Mouse (Mus musculus): ENCODE measurements around the gene Zfhx3.

Gene Zfhx3

DNA sequence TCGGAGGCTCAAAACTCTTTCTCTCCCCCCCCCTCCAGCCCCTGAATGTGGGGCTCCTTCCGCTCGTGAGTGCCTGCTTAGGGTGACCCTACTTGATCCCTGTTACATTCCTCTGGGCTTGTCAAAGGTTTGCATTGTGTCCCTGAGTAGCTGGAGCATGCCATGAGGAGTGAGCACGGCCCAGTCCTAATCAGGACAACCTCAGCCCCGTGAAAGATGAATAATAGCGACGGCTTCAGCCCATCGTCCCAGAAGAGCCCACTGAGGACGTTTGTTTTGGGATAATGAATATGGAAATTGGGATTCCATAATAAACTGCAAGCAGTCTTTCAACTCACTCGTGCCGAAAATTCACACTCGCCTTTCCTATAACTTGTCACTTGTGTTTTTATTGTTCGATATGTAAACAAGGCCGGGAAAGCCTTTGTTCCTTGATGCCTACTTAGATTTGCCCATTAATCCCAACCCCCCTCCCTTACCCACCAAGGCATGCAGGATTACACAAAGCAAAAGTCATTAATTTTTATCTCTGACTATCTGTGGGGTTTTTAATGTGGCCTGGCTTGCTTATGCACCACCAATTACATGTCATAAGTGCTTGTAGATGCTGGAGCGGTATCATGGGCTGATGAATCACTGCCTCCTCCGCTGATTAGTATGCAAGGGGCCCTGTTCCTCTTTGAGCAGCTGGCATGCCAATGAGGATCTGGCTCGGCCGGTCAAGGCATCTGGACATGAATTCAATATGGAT lies 512.3 kb downstream of the Zfhx3 start:
- DNase-seq (ENCODE audit: low spot score): no peak

DNA sequence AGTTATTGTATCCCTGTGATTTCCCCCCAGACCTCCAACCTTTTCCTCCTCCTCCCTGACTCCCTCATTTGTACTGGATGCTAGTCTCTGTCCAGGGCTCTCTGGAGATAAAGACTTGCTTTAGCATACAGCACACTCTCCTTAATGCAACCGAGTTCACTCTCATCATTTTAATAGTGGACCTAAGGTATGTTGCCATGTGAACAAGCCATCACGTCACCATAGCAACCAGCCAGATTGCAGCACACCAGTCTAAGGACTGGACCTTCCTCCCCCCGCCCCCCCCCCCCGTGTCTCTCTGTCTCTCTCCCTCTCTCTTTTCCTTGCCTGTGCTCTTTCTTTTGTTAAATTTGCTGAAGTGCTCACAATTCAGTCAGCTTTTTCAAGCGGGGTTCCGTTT lies 524.2 kb downstream of the Zfhx3 start:
- DNase-seq (ENCODE audit: low spot score): no peak

DNA sequence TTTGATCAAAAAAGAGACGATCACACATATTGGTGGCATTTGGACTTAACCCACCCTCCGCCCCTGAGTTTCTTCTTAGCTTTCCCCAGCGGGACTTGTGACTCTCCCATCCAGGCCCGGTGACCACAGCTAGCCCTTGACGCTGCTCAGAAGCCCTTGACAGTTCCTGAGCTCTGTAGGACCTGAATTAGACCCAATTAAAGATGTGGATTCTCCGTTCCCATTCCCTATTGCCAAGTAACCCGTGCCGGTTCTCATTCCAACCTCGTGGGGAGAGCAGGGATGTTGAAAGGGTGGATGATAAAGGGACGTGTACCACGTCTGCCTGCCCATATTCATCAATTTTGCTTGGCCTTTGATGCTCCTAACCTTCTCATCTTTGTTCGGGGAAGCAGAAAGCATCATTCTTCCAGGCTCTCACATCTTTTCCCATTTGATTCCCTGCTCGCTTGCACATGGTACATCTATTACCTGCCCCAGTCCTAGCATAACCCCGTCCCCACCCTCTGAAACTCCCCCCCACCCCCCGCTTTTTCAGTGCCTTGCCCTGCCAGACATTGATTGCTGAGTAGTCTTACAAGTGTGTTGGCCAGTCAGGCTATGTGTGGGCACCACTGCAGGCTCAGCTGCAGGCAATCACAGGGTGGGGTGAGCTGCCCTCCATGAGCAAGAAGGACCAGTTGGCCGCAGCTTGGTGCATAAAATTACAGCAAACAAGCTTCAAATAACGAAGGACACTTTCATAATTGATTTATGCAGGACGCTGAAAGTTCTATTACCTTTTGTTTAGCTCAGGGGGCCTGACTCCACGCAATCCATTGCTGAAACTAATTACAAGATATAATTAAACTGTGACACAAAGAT lies 525.0 kb downstream of the Zfhx3 start:
- DNase-seq (ENCODE audit: low spot score): no peak

- no peak for DNase-seq (ENCODE audit: low spot score)
Observed at GRCm38 (mm10) chr8:108470269-108470668, 527.8 kb downstream of the Zfhx3 start.

DNA sequence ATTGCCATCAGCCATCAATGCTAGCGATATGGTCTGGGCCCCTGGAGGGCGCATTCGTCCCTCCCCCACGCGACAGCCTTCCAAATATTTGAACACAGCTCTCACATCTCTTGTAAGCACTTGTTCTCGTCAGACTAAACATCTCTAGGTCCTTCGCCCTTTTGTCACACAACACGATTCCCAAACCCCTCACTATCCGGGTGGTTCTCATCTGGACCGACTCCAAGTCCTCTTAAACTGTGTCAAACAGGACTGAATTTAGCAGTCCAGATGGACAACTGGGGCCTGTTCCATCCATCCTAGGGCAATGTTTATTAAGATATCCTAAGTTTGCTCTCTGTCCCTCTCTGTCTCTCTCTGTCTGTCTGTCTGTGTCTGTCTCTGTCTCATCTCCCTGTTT lies 532.1 kb downstream of the Zfhx3 start:
- DNase-seq (ENCODE audit: low spot score): no peak

DNA sequence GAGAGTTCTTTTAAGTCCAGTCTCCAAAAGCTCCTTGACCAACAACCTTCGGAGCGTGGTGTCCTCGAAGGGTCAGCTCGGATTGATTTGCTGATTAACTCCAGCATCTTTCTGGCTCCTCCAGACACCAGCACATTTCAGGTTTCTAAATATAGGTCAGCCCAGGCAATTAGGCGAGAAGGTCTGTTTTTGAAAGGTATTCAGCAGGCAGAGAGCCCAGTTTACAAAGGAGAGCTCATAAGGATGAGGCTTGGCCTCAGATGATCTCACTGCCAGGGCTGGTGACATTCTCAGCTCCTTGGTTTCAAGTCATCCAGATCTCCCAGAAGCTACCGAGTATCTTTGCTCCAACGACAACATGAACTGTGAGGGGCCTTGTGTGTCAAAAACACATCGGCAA lies 535.7 kb downstream of the Zfhx3 start:
- no peak for DNase-seq (ENCODE audit: low spot score)

DNA sequence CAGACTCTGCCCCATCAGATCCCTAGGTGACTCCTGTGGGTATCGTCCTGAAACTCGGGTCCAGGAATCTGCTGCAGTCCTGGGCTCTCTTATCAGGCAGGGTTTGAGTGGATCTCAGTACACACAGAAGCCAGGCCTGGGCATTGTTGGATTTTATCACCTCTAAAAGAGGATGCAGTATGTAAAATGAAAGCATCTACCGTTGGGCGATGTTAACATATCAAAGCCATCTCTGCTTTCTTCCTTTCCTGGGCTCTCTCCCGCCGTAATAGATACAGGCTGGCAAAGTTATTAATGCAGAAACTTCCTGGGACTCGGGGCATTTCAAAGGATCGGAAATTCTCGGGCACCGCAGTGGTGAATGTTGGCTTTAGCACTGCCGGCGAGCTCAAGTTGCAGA lies 537.7 kb downstream of the Zfhx3 start:
- no peak for DNase-seq (ENCODE audit: low spot score)

GRCm38 (mm10) chr8:108481167-108481815 lies 538.8 kb downstream of the Zfhx3 start:
- no peak for DNase-seq (ENCODE audit: low spot score)

- DNase-seq (ENCODE audit: low spot score): no peak
Observed at GRCm38 (mm10) chr8:108496101-108496500, 553.7 kb downstream of the Zfhx3 start.

DNA sequence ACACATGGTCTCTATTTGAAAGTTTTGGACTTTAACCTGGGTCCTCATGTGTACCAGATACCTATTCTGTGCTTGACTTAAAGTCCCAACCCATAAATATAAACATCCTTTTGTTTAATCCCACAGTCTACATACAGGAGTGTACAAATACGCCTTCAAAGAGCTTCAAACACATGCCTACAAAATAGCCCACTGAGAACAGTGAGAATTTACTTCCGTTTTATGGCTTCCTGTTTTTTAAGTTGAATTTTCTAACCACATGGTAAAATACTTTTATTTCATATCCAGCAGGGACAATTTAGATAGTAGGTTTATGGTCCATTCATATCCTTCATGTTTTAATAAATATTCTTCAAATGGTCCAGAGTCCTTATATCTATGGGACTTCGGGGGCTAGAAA lies 564.3 kb downstream of the Zfhx3 start:
- no peak for DNase-seq (ENCODE audit: low spot score)

- DNase-seq (ENCODE audit: low spot score): no peak
Observed at GRCm38 (mm10) chr8:108507769-108508168, 565.3 kb downstream of the Zfhx3 start.

GRCm38 (mm10) chr8:108510641-108511325 lies 568.3 kb downstream of the Zfhx3 start:
- no peak for DNase-seq (ENCODE audit: low spot score)

- no peak for DNase-seq (ENCODE audit: low spot score)
Observed at GRCm38 (mm10) chr8:108518116-108518515, 575.7 kb downstream of the Zfhx3 start.

DNA sequence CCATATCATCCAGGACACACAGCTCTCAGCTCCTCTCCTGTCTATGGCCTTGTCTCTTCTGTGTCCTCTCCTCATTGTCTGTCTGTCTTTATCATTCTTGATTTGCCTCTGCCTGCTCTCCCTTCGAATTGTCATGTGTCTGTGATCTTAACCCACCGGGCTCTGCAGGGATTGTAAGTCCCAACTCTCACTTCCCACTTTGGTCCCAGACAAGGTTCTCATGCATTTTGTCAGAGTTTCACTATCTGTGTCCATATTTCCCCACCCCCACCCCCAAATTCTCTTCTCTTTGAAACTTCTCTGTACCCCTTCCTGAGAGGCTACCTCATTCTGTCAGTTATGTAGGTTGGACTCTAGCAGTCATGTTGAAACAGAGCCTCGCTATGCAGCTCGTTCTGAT lies 579.6 kb downstream of the Zfhx3 start:
- no peak for DNase-seq (ENCODE audit: low spot score)

DNA sequence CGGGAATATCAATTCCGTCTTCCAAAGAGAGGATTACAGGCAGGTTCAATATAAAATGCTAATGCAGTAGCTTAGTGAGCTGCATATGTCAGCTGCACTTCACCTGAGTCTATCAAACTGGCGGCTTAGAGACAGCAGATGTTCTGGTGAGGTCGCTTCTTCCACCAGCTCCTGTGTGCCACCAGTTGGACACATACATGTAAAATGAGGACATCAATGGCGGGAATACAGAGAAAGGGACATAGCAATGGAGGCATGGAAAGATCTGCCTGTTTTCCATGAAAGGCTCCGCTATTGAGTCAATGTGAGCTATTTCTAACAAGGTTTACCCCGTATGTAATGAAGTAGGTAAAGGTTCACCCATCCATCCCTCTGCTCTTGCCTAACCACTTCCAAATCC lies 587.0 kb downstream of the Zfhx3 start:
- no peak for DNase-seq (ENCODE audit: low spot score)

- DNase-seq (ENCODE audit: low spot score): no peak
Observed at GRCm38 (mm10) chr8:108535121-108535876, 592.9 kb downstream of the Zfhx3 start.

GRCm38 (mm10) chr8:108536186-108536585 lies 593.7 kb downstream of the Zfhx3 start:
- no peak for DNase-seq (ENCODE audit: low spot score)

DNA sequence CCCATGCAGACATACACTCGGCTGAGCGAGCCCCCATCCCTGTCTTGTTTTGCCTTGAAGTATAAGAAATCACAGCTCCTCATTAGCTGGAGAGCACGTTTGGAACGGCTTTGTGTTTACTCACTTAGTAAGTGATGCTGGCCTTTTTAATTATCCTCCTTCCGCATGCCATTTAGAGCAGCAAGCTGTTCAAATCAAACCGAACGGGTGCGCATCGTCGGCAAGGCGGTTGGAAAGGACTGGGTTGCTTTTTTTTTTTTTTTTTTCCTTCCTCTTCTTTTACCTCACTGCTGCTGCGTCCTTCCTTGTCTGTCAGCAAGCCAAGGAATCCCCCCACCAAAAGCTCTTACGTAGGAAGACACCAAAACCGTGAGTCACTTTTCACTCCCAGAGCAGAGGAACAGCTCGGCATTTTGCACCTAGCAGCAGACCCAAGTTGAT lies 594.5 kb downstream of the Zfhx3 start:
- DNase-seq (ENCODE audit: low spot score): no peak

GRCm38 (mm10) chr8:108537686-108538551 lies 595.5 kb downstream of the Zfhx3 start:
- DNase-seq (ENCODE audit: low spot score): no peak

DNA sequence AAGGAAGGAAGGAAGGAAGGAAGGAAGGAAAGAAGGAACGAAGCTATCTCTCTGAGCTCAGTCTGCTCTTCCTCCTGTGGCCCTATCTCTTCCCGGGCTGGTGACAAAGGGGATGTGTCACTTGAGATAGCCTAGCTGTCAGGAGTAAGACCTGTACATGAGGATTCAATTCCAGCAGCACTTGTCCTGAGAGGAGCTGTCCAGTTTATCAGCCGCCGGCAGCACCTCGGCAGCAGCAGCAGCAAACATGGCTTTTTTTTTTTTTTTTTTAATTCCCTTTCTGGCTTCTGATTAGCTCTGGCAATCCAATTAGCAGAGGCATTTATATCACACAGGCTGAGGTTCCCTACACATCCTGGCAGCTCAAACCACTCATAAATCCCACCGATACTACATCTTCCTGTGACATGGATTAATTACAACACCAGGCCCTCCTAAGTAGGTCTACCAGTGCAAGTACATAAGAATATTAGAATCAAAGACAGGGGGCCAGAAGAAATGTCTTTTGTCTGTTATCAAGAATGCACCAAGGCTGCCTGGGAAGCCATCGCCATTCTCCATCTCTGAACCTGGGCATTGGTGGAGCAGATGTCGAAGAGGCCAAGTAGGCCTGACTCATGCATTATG lies 596.6 kb downstream of the Zfhx3 start:
- no peak for DNase-seq (ENCODE audit: low spot score)
